Mouse (Mus musculus): Measurements from ENCODE around the gene Ryr2.

DNA sequence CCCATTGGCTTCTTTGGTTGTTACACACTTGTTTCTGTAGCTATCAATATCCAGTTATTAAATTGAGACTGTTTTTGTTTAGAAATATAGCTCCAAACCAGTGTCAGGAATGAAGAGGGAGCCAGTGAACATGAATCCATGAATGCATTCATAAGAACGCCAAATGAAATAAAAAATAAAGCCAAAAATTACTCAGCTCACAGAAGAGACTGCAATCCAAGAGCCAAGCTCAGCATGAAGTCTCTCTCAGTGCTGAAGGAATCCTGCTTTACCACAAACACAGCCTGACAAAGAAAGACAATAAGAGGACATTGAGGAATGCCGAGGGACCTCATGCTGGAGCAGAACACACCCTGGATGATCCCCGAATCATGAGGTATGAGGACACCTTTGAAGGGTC is 154.8 kb downstream of the Ryr2 start:
- no peak for TF ChIP-seq ZC3H11A (IDR thresholded peaks at IDR 0.05; ENCODE audit: borderline replicate concordance, low read depth, low read length)
- no peak for TF ChIP-seq ZNF384 (IDR thresholded peaks at IDR 0.05; ENCODE audit: low read depth, low read length)
